Mouse (Mus musculus): ENCODE results near the gene Stpg4. TPM values are rescaled to one million over a fixed set of nuclear protein-coding genes. Genes with fewer than 3 reads are reported as not detected.

Stpg4 gene
- polyA plus RNA-seq, 1 experiment from 2014 or later: 0.60 TPM

DNA sequence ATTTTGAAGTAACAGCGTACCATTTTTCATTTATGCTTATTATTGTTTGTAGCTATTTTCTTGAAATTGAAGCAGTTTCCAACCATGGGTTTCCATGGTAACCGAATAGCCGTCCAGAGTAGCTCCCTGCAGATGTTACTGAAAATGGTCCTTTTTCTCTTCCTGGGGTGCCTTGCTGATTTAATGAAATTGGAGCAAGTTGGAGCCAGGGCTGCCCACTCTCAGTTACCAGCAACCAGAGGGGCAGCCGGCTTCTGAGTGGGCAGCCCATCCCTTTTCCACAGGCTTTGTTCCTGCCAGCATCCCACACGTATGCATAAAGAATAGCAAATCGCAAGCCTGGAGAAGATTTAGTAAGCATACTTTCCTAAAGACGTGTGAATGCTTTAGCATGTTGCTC lies 55.4 kb downstream of the Stpg4 start:
- Histone ChIP-seq H3K36me3 (ENCODE audit: insufficient read depth, low read length) (no peaks in the 10 kb centered on the region), H3K4me2 (replicated peaks; ENCODE audit: low read depth, low read length) (no peak overlapping the region), H3K27ac (ENCODE audit: low read length) (no peak overlapping the region), H3K27me3 (ENCODE audit: insufficient read depth, low read length) (no peaks in the 10 kb centered on the region), H3K4me1 (ENCODE audit: insufficient read depth, low read length) (peaks cover 51% of the 10 kb centered on the region), H3K9ac (replicated peaks; ENCODE audit: low read length) (no peak overlapping the region), H3K4me3 (ENCODE audit: low read length) (no peak overlapping the region), H3K9me3 (ENCODE audit: low read length) (no peaks in the 10 kb centered on the region)
- 86% methylated on average over 7 of the region's 7 CpGs for WGBS
- no peak for ATAC-seq (ENCODE audit: low FRiP score, low TSS enrichment)

DNA sequence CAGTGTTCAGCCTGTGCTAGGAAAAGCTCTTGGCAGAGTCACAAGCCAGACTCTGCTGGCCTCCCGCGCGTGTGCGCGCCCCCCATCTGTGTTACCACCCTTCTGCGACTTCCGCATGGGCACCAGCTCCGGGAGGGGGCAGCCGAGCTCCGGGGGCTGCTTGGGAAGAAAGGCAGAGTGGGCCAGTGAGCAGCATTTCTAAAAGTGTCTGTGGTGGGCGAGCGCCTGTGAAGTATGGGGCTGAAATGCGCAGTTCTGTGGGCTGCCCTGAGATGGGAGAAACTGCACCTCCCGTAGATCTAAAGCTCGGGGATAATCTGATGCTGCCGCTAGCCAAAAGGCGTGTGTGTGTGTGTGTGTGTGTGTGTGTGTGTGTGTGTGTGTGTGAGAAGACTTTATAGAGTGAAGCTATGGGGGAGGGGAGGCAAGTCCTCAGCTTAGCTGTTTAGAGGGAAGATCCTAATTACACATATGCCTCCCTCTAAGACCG lies 58.2 kb downstream of the Stpg4 start:
- WGBS: 58% methylated on average over 18 of the region's 18 CpGs
- H3K27me3 ChIP-seq (ENCODE audit: insufficient read depth, low read length): no peaks in the 10 kb centered on the region

DNA sequence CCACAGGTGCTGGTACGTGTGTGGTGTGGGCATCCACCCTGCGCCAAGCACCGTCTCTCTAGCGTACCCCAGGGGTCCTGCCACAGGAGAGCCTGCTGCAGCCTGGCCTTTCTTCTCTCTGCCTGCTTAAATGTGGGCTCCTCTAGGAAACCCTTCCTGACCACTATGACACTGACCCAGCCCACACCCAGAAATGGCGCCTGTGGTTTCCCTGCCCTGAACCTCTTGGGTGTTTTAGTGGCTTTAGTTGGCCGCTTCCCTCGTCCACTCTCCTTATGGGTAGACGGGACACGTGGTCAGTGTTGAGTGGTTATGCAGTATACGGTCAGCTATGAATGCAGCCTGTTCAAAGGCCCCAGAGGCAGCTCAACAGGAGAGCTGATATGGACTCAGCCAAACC lies 59.1 kb downstream of the Stpg4 start:
- H3K4me1 ChIP-seq (ENCODE audit: insufficient read depth, low read length): peaks cover 46% of the 10 kb centered on the region
- H3K27me3 ChIP-seq (ENCODE audit: insufficient read depth, low read length): no peaks in the 10 kb centered on the region

More for the DNA sequence above, 58.2 kb downstream of the Stpg4 start:
- Histone ChIP-seq H3K36me3 (ENCODE audit: insufficient read depth, low read length) (no peaks in the 10 kb centered on the region), H3K4me1 (ENCODE audit: insufficient read depth, low read length) (peaks cover 46% of the 10 kb centered on the region), H3K9ac (replicated peaks; ENCODE audit: low read length) (no peak overlapping the region), H3K4me3 (ENCODE audit: low read length) (no peak overlapping the region), H3K4me2 (replicated peaks; ENCODE audit: low read depth, low read length) (no peak overlapping the region), H3K9me3 (ENCODE audit: low read length) (no peaks in the 10 kb centered on the region), H3K27ac (ENCODE audit: low read length) (no peak overlapping the region)
- ATAC-seq (ENCODE audit: low FRiP score, low TSS enrichment): no peak

DNA sequence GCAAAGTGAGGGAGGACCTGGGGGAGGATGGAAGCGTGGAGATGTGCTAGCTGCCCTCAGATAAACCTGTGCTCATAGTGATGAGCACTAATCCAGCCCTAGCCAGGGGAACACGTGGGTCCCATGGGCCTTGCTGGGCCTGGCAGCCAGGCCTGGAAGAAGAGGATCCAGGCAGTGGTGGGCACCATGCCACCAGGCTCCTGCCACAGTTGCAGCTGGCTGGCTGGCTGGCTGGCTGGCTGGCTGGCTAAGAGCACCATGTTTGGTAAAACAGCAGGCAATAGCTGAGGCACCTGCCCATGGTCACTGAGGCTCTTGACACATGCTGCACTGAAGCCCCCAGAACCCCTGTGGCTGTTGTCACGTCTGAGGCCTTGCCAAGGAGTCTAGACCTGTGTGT lies 59.9 kb downstream of the Stpg4 start:
- H3K27ac ChIP-seq (ENCODE audit: low read length): 0 out of 2 replicates have a peak overlapping the region, but pooled peaks have one; percentile 3
- 44% methylated on average over 3 of the region's 3 CpGs for WGBS
- no peaks in the 10 kb centered on the region for H3K9me3 ChIP-seq (ENCODE audit: low read length)
- no peak overlapping the region for H3K4me3 ChIP-seq (ENCODE audit: low read length)
- H3K36me3 ChIP-seq (ENCODE audit: insufficient read depth, low read length): 0 out of 2 replicates have a peak, but pooled peaks cover 3% of the 10 kb centered on the region
- H3K4me2 ChIP-seq (replicated peaks; ENCODE audit: low read depth, low read length): no peak overlapping the region
- H3K27me3 ChIP-seq (ENCODE audit: insufficient read depth, low read length): no peaks in the 10 kb centered on the region
- 0 out of 2 replicates have a peak, but pooled peaks have one; percentile 13 for ATAC-seq (ENCODE audit: low FRiP score, low TSS enrichment)
- peaks cover 46% of the 10 kb centered on the region for H3K4me1 ChIP-seq (ENCODE audit: insufficient read depth, low read length)
- no peak overlapping the region; the same call in 1 of the 2 replicates for H3K9ac ChIP-seq (replicated peaks; ENCODE audit: low read length)

More for the DNA sequence above, 59.1 kb downstream of the Stpg4 start:
- Histone ChIP-seq H3K9me3 (ENCODE audit: low read length) (no peaks in the 10 kb centered on the region), H3K4me3 (ENCODE audit: low read length) (no peak overlapping the region), H3K4me2 (replicated peaks; ENCODE audit: low read depth, low read length) (no peak overlapping the region), H3K9ac (replicated peaks; ENCODE audit: low read length) (no peak overlapping the region), H3K27ac (ENCODE audit: low read length) (no peak overlapping the region), H3K36me3 (ENCODE audit: insufficient read depth, low read length) (no peaks in the 10 kb centered on the region)
- WGBS: 63% methylated on average over 10 of the region's 10 CpGs
- ATAC-seq (ENCODE audit: low FRiP score, low TSS enrichment): no peak; the same call in 1 of the 2 replicates

DNA sequence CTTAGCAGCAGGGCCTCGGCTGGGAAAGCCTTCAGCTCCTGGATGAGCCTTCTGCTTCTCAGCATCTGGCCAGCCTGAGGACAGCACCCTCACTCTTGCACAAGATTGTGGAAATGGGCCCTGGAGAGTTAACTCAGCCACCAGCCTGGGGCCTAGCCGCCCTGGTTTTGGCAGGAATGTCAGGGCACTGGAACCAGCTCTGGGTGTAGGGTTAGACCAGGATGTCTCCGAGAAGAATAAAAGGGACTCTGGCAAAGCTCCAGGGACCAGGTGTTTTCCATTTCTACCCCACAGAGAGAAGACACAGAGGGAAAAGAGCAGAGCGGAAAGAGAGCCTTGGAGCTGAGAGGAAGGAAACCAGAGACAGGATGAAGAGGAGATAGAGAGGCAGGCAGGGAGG lies 60.3 kb downstream of the Stpg4 start:
- Histone ChIP-seq H3K36me3 (ENCODE audit: insufficient read depth, low read length) (0 out of 2 replicates have a peak, but pooled peaks cover 3% of the 10 kb centered on the region), H3K4me1 (ENCODE audit: insufficient read depth, low read length) (peaks cover 46% of the 10 kb centered on the region), H3K27ac (ENCODE audit: low read length) (0 out of 2 replicates have a peak overlapping the region, but pooled peaks have one; percentile 3), H3K4me2 (replicated peaks; ENCODE audit: low read depth, low read length) (no peak overlapping the region), H3K27me3 (ENCODE audit: insufficient read depth, low read length) (no peaks in the 10 kb centered on the region), H3K4me3 (ENCODE audit: low read length) (no peak overlapping the region), H3K9ac (replicated peaks; ENCODE audit: low read length) (no peak overlapping the region), H3K9me3 (ENCODE audit: low read length) (no peaks in the 10 kb centered on the region)
- 38% methylated on average over 4 of the region's 4 CpGs for WGBS
- ATAC-seq (ENCODE audit: low FRiP score, low TSS enrichment): no peak

DNA sequence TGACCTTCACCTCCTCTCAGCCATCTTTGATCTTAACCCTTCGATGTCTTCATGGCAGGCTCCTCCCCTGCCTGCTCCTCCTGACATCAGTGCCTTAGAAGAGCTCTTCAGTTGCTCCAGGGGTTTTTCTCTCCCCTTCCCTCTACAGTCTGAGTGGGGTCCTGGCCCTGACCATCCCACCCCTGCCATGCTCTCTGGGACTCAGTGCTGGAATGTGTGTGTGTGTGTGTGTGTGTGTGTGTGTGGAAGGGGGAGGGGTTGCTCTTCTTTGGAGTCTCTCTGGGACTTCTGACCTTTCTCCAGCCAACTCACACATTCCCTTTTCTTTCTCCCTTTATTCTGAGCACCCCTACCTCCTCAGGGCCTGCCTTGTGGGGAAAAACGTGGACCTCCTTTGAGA lies 61.0 kb downstream of the Stpg4 start:
- no peaks in the 10 kb centered on the region for H3K9me3 ChIP-seq (ENCODE audit: low read length)
- no peak for ATAC-seq (ENCODE audit: low FRiP score, low TSS enrichment)
- H3K36me3 ChIP-seq (ENCODE audit: insufficient read depth, low read length): 0 out of 2 replicates have a peak, but pooled peaks cover 3% of the 10 kb centered on the region
- no peak overlapping the region for H3K9ac ChIP-seq (replicated peaks; ENCODE audit: low read length)
- H3K4me1 ChIP-seq (ENCODE audit: insufficient read depth, low read length): peaks cover 46% of the 10 kb centered on the region
- H3K4me2 ChIP-seq (replicated peaks; ENCODE audit: low read depth, low read length): no peak overlapping the region
- WGBS: 16% methylated on average over 2 of the region's 2 CpGs
- no peak overlapping the region for H3K27ac ChIP-seq (ENCODE audit: low read length)
- no peak overlapping the region for H3K4me3 ChIP-seq (ENCODE audit: low read length)
- H3K27me3 ChIP-seq (ENCODE audit: insufficient read depth, low read length): no peaks in the 10 kb centered on the region

DNA sequence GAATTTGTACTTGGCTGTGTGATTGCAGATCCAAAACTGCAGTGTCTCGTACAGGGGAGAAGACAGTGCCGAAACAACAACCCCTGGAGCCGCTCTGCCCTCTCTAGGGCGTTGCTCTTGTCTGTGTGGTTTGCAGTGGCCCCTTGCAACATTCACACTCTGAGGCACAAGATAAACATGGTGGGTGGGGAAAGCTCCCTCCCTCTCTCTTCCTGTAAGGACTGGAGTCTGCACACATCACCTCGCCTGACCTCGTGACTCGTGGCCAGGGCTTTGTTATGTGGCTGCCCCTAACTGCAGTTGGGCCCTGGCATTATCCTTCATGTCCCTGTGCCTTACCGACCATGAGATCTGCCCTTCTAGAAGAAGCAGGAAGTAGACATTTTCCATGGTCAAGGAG lies 62.3 kb downstream of the Stpg4 start:
- Histone ChIP-seq H3K9me3 (ENCODE audit: low read length) (no peaks in the 10 kb centered on the region), H3K27me3 (ENCODE audit: insufficient read depth, low read length) (no peaks in the 10 kb centered on the region), H3K9ac (replicated peaks; ENCODE audit: low read length) (no peak overlapping the region), H3K4me1 (ENCODE audit: insufficient read depth, low read length) (peaks cover 46% of the 10 kb centered on the region), H3K4me3 (ENCODE audit: low read length) (no peak overlapping the region), H3K4me2 (replicated peaks; ENCODE audit: low read depth, low read length) (no peak overlapping the region), H3K36me3 (ENCODE audit: insufficient read depth, low read length) (0 out of 2 replicates have a peak, but pooled peaks cover 3% of the 10 kb centered on the region), H3K27ac (ENCODE audit: low read length) (no peak overlapping the region)
- 51% methylated on average over 8 of the region's 8 CpGs for WGBS
- ATAC-seq (ENCODE audit: low FRiP score, low TSS enrichment): no peak

DNA sequence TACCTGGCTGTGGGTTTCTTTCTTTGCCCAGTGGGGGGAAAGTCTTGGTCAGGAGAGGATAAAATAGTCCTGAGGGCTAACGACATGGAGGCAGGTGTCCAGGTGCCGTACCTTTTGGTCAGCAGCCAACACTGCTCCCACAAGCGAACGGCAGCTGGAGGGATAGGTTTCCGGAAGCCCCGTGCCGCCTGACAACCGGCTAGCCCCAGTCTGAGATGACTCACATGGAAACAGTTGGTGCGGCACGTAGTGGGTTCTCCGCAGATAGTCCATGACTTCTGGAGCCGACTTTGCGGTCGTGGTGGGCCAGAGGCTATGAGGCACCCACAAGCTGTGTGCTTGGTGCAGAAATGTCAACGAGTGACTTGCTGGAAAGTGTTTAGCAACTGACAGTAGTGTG lies 63.4 kb downstream of the Stpg4 start:
- H3K4me3 ChIP-seq (ENCODE audit: low read length): no peak overlapping the region
- no peaks in the 10 kb centered on the region for H3K27me3 ChIP-seq (ENCODE audit: insufficient read depth, low read length)
- H3K9me3 ChIP-seq (ENCODE audit: low read length): no peaks in the 10 kb centered on the region
- H3K9ac ChIP-seq (replicated peaks; ENCODE audit: low read length): no peak overlapping the region
- H3K36me3 ChIP-seq (ENCODE audit: insufficient read depth, low read length): 0 out of 2 replicates have a peak, but pooled peaks cover 3% of the 10 kb centered on the region
- 77% methylated on average over 15 of the region's 15 CpGs for whole genome bisulfite sequencing
- ATAC-seq (ENCODE audit: low FRiP score, low TSS enrichment): no peak
- peaks cover 34% of the 10 kb centered on the region for H3K4me1 ChIP-seq (ENCODE audit: insufficient read depth, low read length)
- no peak overlapping the region for H3K27ac ChIP-seq (ENCODE audit: low read length)
- H3K4me2 ChIP-seq (replicated peaks; ENCODE audit: low read depth, low read length): no peak overlapping the region

DNA sequence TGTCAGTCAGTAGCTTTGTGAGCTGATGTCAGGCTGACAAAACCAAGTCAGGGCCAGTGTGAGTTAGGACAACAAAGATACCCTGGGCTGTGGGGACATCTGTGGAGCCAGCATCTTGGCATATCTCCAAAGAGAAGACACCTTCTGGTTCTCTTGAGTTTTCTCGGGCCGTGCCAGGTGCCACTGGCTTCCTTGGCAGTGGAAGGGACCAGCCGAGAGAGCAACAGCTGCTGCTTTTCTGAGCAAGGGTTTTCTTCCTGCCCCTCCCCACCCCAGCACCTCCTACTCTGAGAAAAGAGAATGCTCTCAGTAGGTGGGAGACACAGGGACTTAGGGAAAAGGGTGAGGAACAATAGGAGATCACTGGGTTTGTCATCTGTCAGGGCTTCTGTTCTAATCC lies 66.4 kb downstream of the Stpg4 start:
- no peak for ATAC-seq (ENCODE audit: low FRiP score, low TSS enrichment)
- Histone ChIP-seq H3K27me3 (ENCODE audit: insufficient read depth, low read length) (no peaks in the 10 kb centered on the region), H3K4me2 (replicated peaks; ENCODE audit: low read depth, low read length) (no peak overlapping the region), H3K4me1 (ENCODE audit: insufficient read depth, low read length) (peaks cover 7% of the 10 kb centered on the region; the same call in 1 of the 2 replicates), H3K9me3 (ENCODE audit: low read length) (no peaks in the 10 kb centered on the region), H3K36me3 (ENCODE audit: insufficient read depth, low read length) (0 out of 2 replicates have a peak, but pooled peaks cover 3% of the 10 kb centered on the region), H3K9ac (replicated peaks; ENCODE audit: low read length) (no peak overlapping the region), H3K4me3 (ENCODE audit: low read length) (no peak overlapping the region), H3K27ac (ENCODE audit: low read length) (no peak overlapping the region)
- 72% methylated on average over 3 of the region's 3 CpGs for WGBS

DNA sequence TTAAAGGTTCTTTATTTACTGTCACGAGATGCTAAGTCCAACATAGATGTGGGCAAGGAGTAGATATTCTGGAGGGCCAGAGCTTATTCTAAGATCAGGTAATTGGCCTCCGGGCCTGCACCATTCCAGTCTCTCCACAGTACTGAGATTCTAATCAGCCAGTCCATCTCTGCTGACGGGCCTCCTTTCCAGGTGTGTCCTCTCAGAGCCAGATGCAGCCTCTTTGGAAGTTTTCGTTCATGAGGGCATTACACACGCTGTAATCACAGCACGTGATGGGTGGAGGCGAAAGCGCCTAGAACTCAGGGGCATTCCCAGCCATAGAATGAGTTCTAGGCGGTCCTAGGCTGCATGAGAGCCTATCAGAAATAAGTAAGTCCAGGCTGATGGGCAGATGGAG lies 70.0 kb downstream of the Stpg4 start:
- Histone ChIP-seq H3K27me3 (ENCODE audit: insufficient read depth, low read length) (no peaks in the 10 kb centered on the region), H3K9ac (replicated peaks; ENCODE audit: low read length) (no peak overlapping the region), H3K4me1 (ENCODE audit: insufficient read depth, low read length) (peaks cover 6% of the 10 kb centered on the region), H3K36me3 (ENCODE audit: insufficient read depth, low read length) (no peaks in the 10 kb centered on the region), H3K27ac (ENCODE audit: low read length) (no peak overlapping the region), H3K4me2 (replicated peaks; ENCODE audit: low read depth, low read length) (no peak overlapping the region), H3K9me3 (ENCODE audit: low read length) (no peaks in the 10 kb centered on the region), H3K4me3 (ENCODE audit: low read length) (no peak overlapping the region)
- WGBS: 78% methylated on average over 9 of the region's 9 CpGs
- ATAC-seq (ENCODE audit: low FRiP score, low TSS enrichment): no peak
